Comparison of ENCODE assay signal across 9 mouse cellular contexts in the genomic region with DNA sequence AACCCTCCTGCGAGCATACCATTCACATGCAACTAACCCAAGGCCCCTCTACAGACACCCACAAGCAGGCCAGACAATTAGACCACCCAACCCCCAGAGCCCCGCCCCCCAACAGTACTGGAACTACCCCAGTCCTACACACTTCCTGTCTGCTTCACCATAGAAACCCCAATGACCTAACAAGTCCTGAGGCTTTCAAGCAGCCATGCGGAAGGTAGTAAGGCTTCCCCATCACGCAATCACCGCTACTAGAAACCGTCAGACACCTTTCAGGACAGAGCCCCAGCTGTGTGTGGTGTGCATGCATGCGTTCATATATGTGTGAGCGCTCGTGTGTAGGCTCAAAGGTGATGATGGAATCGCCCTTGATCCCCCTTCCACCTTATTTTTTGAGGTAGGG. TPM values are rescaled to one million over a fixed set of nuclear protein-coding genes. Genes with fewer than 3 reads are reported as not detected.
DNase-seq lines count a peak whose midpoint lies in the region; ATAC-seq lines count a peak whose summit lies in the region.
"Had no signal": no experiment of that assay in that cellular context is flagged by ENCODE, and none has a peak within 500 bp of the region (broad histone marks: within the 10 kb centered on the region; RNA-seq: fewer than 3 reads in every experiment).

No protein-coding gene starts in this region.

- ATAC-seq in kidney, embryonic 15.5 days (replicated peaks; ENCODE audit: low FRiP score), result peak; percentile 47; the same call in 1 of the 2 replicates
- ATAC-seq in CD4-positive, CD25-positive, alpha-beta regulatory T cell, adult 4 months, result peak; percentile 83
- ATAC-seq in forebrain, embryonic 13.5 days, result 0 out of 2 replicates have a peak, but pooled peaks have one; percentile 11
- ATAC-seq in monocyte, adult 5-6 weeks (replicated peaks; ENCODE audit: insufficient number of reproducible peaks, low FRiP score, low TSS enrichment, poor library complexity, severe bottlenecking), result peak; percentile 48; the same call in 1 of the 2 replicates

- 74% methylated on average over 10 of the region's 10 CpGs for WGBS in kidney, embryonic 15.5 days
- 61% methylated on average over 10 of the region's 10 CpGs for WGBS in forebrain, embryonic 13.5 days

- H3K4me2 ChIP-seq in kidney, embryonic 15.5 days, result no peak overlapping the region
- H3K4me2 ChIP-seq in forebrain, embryonic 13.5 days, result no peak overlapping the region

- H3K36me3 ChIP-seq in kidney, embryonic 15.5 days, result peaks cover 83% of the 10 kb centered on the region
- H3K36me3 ChIP-seq in forebrain, embryonic 13.5 days (ENCODE audit: poor library complexity, severe bottlenecking), result peaks cover 83% of the 10 kb centered on the region

- no peak overlapping the region for H3K4me3 ChIP-seq in kidney, embryonic 15.5 days (replicated peaks)
- no peak overlapping the region for H3K4me3 ChIP-seq in forebrain, embryonic 13.5 days

- no peak for DNase-seq in kidney, postnatal 10 days
- DNase-seq in layer of hippocampus, adult 8-10 months (ENCODE audit: low spot score in 2 of 2), result no peak
- DNase-seq in right cerebral cortex, postnatal 36 days (ENCODE audit: low spot score in 2 of 2), result no peak
- DNase-seq in left cerebral cortex, postnatal 36 days (ENCODE audit: low spot score in 2 of 2), result no peak

- H3K4me1 ChIP-seq in kidney, embryonic 15.5 days, result peaks cover 21% of the 10 kb centered on the region
- H3K4me1 ChIP-seq in forebrain, embryonic 13.5 days, result peaks cover 10% of the 10 kb centered on the region

- H3K27ac ChIP-seq in kidney, embryonic 15.5 days, result peak overlapping the region; percentile 49
- H3K27ac ChIP-seq in forebrain, embryonic 13.5 days, result peak overlapping the region; percentile 54; the same call in 1 of the 2 replicates
- H3K27ac ChIP-seq: macrophage had no signal

- no peak overlapping the region for H3K9ac ChIP-seq in kidney, embryonic 15.5 days
- no peak overlapping the region for H3K9ac ChIP-seq in forebrain, embryonic 13.5 days

- intact Hi-C loops in left cerebral cortex, postnatal 36 days (cut with DNase I), result loop anchor here (2.0 to 5.0 kb wide), 3 partner anchors 35 to 190 kb away; no protein-coding TSS in a partner anchor

- H3K9me3 ChIP-seq in kidney, embryonic 15.5 days (replicated peaks), result no peaks in the 10 kb centered on the region
- no peaks in the 10 kb centered on the region for H3K9me3 ChIP-seq in forebrain, embryonic 13.5 days (replicated peaks)

- no peaks in the 10 kb centered on the region for H3K27me3 ChIP-seq in kidney, embryonic 15.5 days
- H3K27me3 ChIP-seq in forebrain, embryonic 13.5 days, result no peaks in the 10 kb centered on the region

RNA-seq across cellular contexts. Expression of a gene that starts 50.1 kb away (rescaled TPM):
- 105 and 111 TPM in 2 replicates for polyA plus RNA-seq in kidney, embryonic 15.5 days (2015; fragmentation: Nextera tagmentation; extraction: Ambion mirVana)
- polyA plus RNA-seq in CD4-positive, CD25-positive, alpha-beta regulatory T cell, adult 4 months (2017; shearing (Covaris generic)), result 10 to 100 TPM; 55.6 to 64.4 TPM
- polyA plus RNA-seq in forebrain, embryonic 13.5 days (2015; fragmentation: Nextera tagmentation; extraction: Ambion mirVana), result 102 and 104 TPM in 2 replicates
- total RNA-seq in monocyte, adult 5-6 weeks (2017), result 6.4 to 10.2 TPM (median 8.2 TPM) in 3 replicates
- total RNA-seq in layer of hippocampus, adult 8-10 months (2022), result 10 to 100 TPM; 24.5 to 33.1 (median 31.1) TPM
- 10 to 100 TPM; 38.3 to 38.4 TPM for total RNA-seq in left cerebral cortex, postnatal 36 days (2021)

RNA-seq across cellular contexts. Expression of a gene that starts 58.0 kb away (rescaled TPM):
- polyA plus RNA-seq in kidney, embryonic 15.5 days (2015; fragmentation: Nextera tagmentation; extraction: Ambion mirVana), result 30.2 and 33.1 TPM in 2 replicates
- polyA plus RNA-seq in CD4-positive, CD25-positive, alpha-beta regulatory T cell, adult 4 months (2017; shearing (Covaris generic)), result 1 to 10 TPM; 1.3 to 2.0 TPM
- polyA plus RNA-seq in forebrain, embryonic 13.5 days (2015; fragmentation: Nextera tagmentation; extraction: Ambion mirVana), result 23.4 and 29.9 TPM in 2 replicates
- total RNA-seq in monocyte, adult 5-6 weeks (2017), result 1.9 to 5.8 TPM (median 2.8 TPM) in 3 replicates
- 10 to 100 TPM in 3 of 4 experiments, 1 to 10 TPM in 1; 9.2 to 12.2 (median 10.6) TPM for total RNA-seq in layer of hippocampus, adult 8-10 months (2022)
- total RNA-seq in left cerebral cortex, postnatal 36 days (2021), result 10 to 100 TPM; 11.0 to 11.6 TPM

Comparison
In these comparisons a context has a peak if more than half of its experiments do, and no peak if none do; other contexts are left out.
1. ATAC-seq: peak in every context shown above with its lines; median percentile 83 in CD4-positive, CD25-positive, alpha-beta regulatory T cell, adult 4 months; 48 in monocyte, adult 5-6 weeks; 47 in kidney, embryonic 15.5 days; 11 in forebrain, embryonic 13.5 days.